In the genomic region with DNA sequence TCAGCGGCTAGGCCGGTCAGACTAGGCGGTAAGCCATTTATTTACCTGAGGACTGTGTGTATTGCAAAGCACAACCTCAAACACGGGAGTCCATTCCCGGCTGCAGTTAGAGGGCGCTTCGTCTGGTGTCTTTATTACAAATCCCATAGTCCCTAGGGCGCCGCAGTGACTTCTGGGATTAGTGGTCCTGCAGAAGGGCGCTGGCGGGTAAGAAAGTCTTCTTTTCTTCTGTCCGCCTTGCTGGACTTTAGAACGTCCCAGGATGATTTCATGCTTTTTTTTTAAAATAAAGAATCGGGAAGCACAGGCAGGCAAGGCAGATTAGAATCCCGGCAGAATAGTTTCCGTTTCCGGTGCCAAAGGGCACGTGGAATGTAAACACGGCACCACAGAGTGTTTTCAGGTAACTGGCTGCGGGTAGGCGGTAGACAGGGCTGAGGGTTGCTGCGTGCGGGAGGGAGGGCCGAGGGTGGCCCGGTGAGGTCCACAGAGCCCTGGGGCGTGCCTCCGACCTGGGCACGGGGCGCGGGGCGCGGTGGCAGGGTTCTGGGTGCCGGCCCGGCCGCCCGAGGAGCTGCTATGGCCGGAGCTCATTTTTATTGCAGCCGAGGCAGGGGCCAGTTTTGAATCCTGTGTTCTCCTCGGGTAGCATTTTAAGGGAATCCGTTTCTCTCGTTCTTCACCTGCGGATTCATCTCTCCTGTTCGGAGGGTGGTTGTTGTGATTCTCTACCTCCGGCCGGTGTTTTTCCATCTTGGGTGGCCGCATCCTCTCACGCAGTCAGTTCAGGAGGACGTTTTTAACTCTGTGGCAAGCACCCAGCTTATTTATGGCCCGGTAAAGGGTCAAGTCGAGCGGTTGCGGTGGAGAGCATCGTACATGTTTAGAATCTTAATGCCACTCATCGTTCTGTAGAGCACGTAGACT, we compare ENCODE assay signal across 8 mouse cellular contexts. TPM values are rescaled to one million over a fixed set of nuclear protein-coding genes. Genes with fewer than 3 reads are reported as not detected.
A peak's percentile ranks its signal among the peaks of the same experiment; 100 is the strongest.
DNase-seq lines count a peak whose midpoint lies in the region; ATAC-seq lines count a peak whose summit lies in the region.

TSS of gene Ttc33 (plus strand) at position 160 of the 927 bp plus-strand sequence.

- DNase-seq in R1 (ENCODE audit: low read depth, low spot score): peak; percentile 86
- DNase-seq in cerebellum, postnatal 14 days: peak; percentile 87
- DNase-seq in frontal cortex, postnatal 14 days (ENCODE audit: low spot score in 2 of 2): peak; percentile 66
- peak; percentile 78 to 88 for DNase-seq in layer of hippocampus, postnatal 14 days (ENCODE audit: low spot score in 2 of 2)
- peak; percentile 85 for DNase-seq in lung, postnatal 10 days
- DNase-seq in ovary, postnatal 14 days (ENCODE audit: low spot score): peak; percentile 61
- DNase-seq in thymus, postnatal 10 days (ENCODE audit: low spot score in 2 of 2): peak; percentile 58 to 60

- H3K4me2 ChIP-seq in hindbrain, embryonic 13.5 days: peak within 1 kb of the TSS; percentile 64

- peaks cover 27% of the 10 kb centered on the region for H3K4me1 ChIP-seq in hindbrain, embryonic 13.5 days (replicated peaks)

- H3K27me3 ChIP-seq in hindbrain, embryonic 13.5 days: no peaks in the 10 kb centered on the region

- H3K9ac ChIP-seq in hindbrain, embryonic 13.5 days: peak within 1 kb of the TSS; percentile 86

- H3K36me3 ChIP-seq in hindbrain, embryonic 13.5 days: peaks cover 12% of the 10 kb centered on the region

- H3K4me3 ChIP-seq in hindbrain, embryonic 13.5 days: peak within 1 kb of the TSS; percentile 96

- no peaks in the 10 kb centered on the region for H3K9me3 ChIP-seq in hindbrain, embryonic 13.5 days

- peak within 1 kb of the TSS; percentile 90 for H3K27ac ChIP-seq in hindbrain, embryonic 13.5 days

- ATAC-seq in hindbrain, embryonic 13.5 days (ENCODE audit: low FRiP score): peak; percentile 92

- under 1% methylated on average over 54 of the region's 55 CpGs for WGBS in hindbrain, embryonic 13.5 days

RNA-seq across cellular contexts. Expression of gene Ttc33, which starts in this region (rescaled TPM):
- 55.7 and 59.8 TPM in 2 replicates for polyA plus RNA-seq in hindbrain, embryonic 13.5 days (2015; fragmentation: Nextera tagmentation; extraction: Ambion mirVana)
- 10 to 100 TPM; 53.2 to 64.4 TPM for total RNA-seq in layer of hippocampus, postnatal 14 days (2021)

Comparison
In these comparisons a context has a peak if more than half of its experiments do, and no peak if none do; other contexts are left out.
1. Peak in every context shown above with its lines: DNase-seq, ATAC-seq, H3K4me3 ChIP-seq and H3K27ac ChIP-seq.